Mouse (Mus musculus) myocyte (in vitro differentiated cells): ENCODE measurements around the gene Slc7a10. TPM values are rescaled to one million over a fixed set of nuclear protein-coding genes. Genes with fewer than 3 reads are reported as not detected.

ENCODE experiments used
- H3K27me3 ChIP-seq: one replicate; pipeline ENCODE4 v1.6.1; 2011; ENCODE audit not compliant: control insufficient read depth, insufficient read depth, insufficient read length
- H3K36me3 ChIP-seq: one replicate; pipeline ENCODE4 v1.6.1; 2011; ENCODE audit not compliant: control insufficient read depth, insufficient read depth
- H3K4me2 ChIP-seq: one replicate; pipeline ENCODE4 v1.6.1; 2011; ENCODE audit warnings: low read depth, control low read depth
- H3K4me3 ChIP-seq: one replicate; pipeline ENCODE4 v1.5.1; 2011; ENCODE audit warnings: mild to moderate bottlenecking, control low read depth, moderate library complexity
- H3K79me2 ChIP-seq: one replicate; pipeline ENCODE4 v1.6.1; 2011; ENCODE audit not compliant: control insufficient read depth, insufficient read depth
- H3ac ChIP-seq: one replicate; pipeline ENCODE4 v1.6.1; 2011; ENCODE audit not compliant: control insufficient read depth, insufficient read length
- CEBPB ChIP-seq: IDR thresholded peaks from 2 replicates; pipeline ENCODE4 v1.6.1; 2011; ENCODE audit warnings: mild to moderate bottlenecking, moderate library complexity; ENCODE audit not compliant: poor library complexity, insufficient read depth, severe bottlenecking
- E2F4 ChIP-seq: IDR thresholded peaks from one replicate; pipeline ENCODE4 v1.6.1; 2011; ENCODE audit warnings: mild to moderate bottlenecking, control low read depth, moderate library complexity; ENCODE audit not compliant: insufficient read depth
- MAX ChIP-seq: IDR thresholded peaks from one replicate; pipeline ENCODE4 v1.6.1; 2011; ENCODE audit warnings: low read depth, mild to moderate bottlenecking, control low read depth
- MYOD1 ChIP-seq, 3 experiments: IDR thresholded peaks; one replicate each; pipeline ENCODE4 v1.6.1; 2011; ENCODE audit warnings: control low read depth in 2 of 3, low read depth in 2 of 3, mild to moderate bottlenecking in 2 of 3, moderate library complexity in 1 of 3; ENCODE audit not compliant: insufficient read length in 2 of 3, control insufficient read depth in 1 of 3
- MYOG ChIP-seq, 3 experiments: IDR thresholded peaks; one replicate each; pipeline ENCODE4 v1.6.1; 2011; ENCODE audit warnings: control low read depth in 2 of 3, low read depth in 2 of 3, mild to moderate bottlenecking in 2 of 3; ENCODE audit not compliant: insufficient read length in 2 of 3, control insufficient read depth in 1 of 3, insufficient read depth in 1 of 3
- POLR2A ChIP-seq: IDR thresholded peaks from one replicate; pipeline ENCODE4 v1.6.1; 2011; ENCODE audit warnings: low read depth, mild to moderate bottlenecking, control low read depth, moderate library complexity; ENCODE audit not compliant: insufficient read length
- POLR2AphosphoS2 ChIP-seq: IDR thresholded peaks from one replicate; pipeline ENCODE4 v1.6.1; 2011; ENCODE audit warnings: low read depth, control low read depth; ENCODE audit not compliant: insufficient read length
- REST ChIP-seq: IDR thresholded peaks from one replicate; pipeline ENCODE4 v1.6.1; 2011; ENCODE audit warnings: mild to moderate bottlenecking, control low read depth, moderate library complexity; ENCODE audit not compliant: insufficient read depth, insufficient read length
- SRF ChIP-seq: IDR thresholded peaks from one replicate; pipeline ENCODE4 v1.6.1; 2011; ENCODE audit warnings: low read depth; ENCODE audit not compliant: control insufficient read depth, insufficient read length
- TCF12 ChIP-seq: IDR thresholded peaks from one replicate; pipeline ENCODE4 v1.6.1; 2011; ENCODE audit warnings: mild to moderate bottlenecking, control low read depth; ENCODE audit not compliant: poor library complexity, insufficient read depth, severe bottlenecking
- TCF3 ChIP-seq: IDR thresholded peaks from one replicate; pipeline ENCODE4 v1.6.1; 2011; ENCODE audit warnings: low read depth, control low read depth; ENCODE audit not compliant: insufficient read length
- USF1 ChIP-seq: IDR thresholded peaks from one replicate; pipeline ENCODE4 v1.6.1; 2011; ENCODE audit warnings: low read depth, mild to moderate bottlenecking, control low read depth, moderate library complexity
- polyA plus RNA-seq: library from polyadenylated mRNA; unstranded; fragments of >200 nt; fragmentation: generic; extraction: Trizol; gene quantifications from one replicate; pipeline ENCODE4 v1.2.1, GENCODE M21; 2012; ENCODE audit warnings: missing spikeins

The Slc7a10 gene
- polyA plus RNA-seq, 1 experiment: not detected

- Histone ChIP-seq H3ac (no peak overlapping the region), H3K36me3 (no peaks in the 10 kb centered on the region), H3K4me2 (no peak overlapping the region), H3K79me2 (no peaks in the 10 kb centered on the region), H3K27me3 (no peaks in the 10 kb centered on the region), H3K4me3 (no peak overlapping the region)
- TF ChIP-seq POLR2AphosphoS2: no peak
- no peak for TF ChIP-seq TCF3
- TF ChIP-seq MYOG (IDR thresholded peaks at IDR 0.05; ENCODE audit: control insufficient read depth in 1 of 3, insufficient read depth in 1 of 3, insufficient read length in 2 of 3, low read depth in 2 of 3): no peak
- TF ChIP-seq SRF: no peak
- no peak for TF ChIP-seq CEBPB
- no peak for TF ChIP-seq MYOD1 (IDR thresholded peaks at IDR 0.05; ENCODE audit: control insufficient read depth in 1 of 3, insufficient read length in 2 of 3, low read depth in 2 of 3)
- no peak for TF ChIP-seq MAX
- TF ChIP-seq USF1: no peak
- TF ChIP-seq POLR2A: no peak
- no peak for TF ChIP-seq E2F4
- no peak for TF ChIP-seq REST
Measured at GRCm38 (mm10) chr7:35149616-35150433, 36.4 kb upstream of the Slc7a10 start.

DNA sequence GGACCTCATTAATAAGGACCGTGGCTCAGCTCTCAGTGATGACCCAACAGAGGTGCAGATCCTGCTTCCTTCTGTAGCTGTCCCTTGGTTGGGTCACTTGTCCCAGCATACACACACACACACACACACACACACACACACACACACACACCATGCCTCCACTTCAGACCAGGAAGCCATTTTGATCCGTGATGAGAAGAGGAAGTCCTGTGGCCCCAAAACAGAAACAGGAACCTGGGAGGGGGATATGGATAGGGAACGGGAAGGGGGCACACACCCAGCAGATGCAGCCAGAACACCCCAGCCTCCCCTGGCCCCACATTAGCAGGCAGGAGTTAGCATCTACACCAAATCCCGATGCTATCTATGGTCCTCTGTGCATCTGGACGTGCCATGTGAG, 35.3 kb upstream of the Slc7a10 start:
- Histone ChIP-seq H3K4me3 (no peak overlapping the region), H3ac (no peak overlapping the region), H3K36me3 (no peaks in the 10 kb centered on the region), H3K4me2 (no peak overlapping the region), H3K27me3 (no peaks in the 10 kb centered on the region), H3K79me2 (no peaks in the 10 kb centered on the region)
- TF ChIP-seq MAX: no peak
- no peak for TF ChIP-seq TCF12
- TF ChIP-seq MYOG (IDR thresholded peaks at IDR 0.05; ENCODE audit: control insufficient read depth in 1 of 3, insufficient read depth in 1 of 3, insufficient read length in 2 of 3, low read depth in 2 of 3): no peak
- TF ChIP-seq CEBPB: no peak
- no peak for TF ChIP-seq SRF
- no peak for TF ChIP-seq E2F4
- TF ChIP-seq MYOD1 (IDR thresholded peaks at IDR 0.05; ENCODE audit: control insufficient read depth in 1 of 3, insufficient read length in 2 of 3, low read depth in 2 of 3): no peak
- no peak for TF ChIP-seq REST
- no peak for TF ChIP-seq USF1
- no peak for TF ChIP-seq TCF3
- no peak for TF ChIP-seq POLR2AphosphoS2
- no peak for TF ChIP-seq POLR2A

DNA sequence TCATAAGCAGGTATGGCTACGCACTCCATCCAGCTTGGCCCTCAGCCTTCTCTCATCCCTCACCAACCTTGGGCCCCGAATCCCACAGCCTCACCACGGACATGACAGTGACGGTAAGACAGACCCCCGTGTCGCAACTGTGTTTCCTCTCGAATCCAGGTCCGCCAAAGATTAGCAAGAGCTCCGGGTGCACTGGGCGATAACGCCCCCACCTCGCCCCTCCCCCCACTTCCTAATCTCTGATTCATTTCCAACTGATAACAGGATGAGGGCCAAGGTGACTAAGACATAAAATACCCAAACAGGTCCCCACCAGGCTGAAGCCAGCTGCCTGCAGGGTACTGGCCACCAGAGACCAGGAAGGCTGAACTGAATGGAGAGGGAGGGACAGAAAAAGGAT, 31.7 kb upstream of the Slc7a10 start:
- Histone ChIP-seq H3K79me2 (no peaks in the 10 kb centered on the region), H3K4me3 (no peak overlapping the region), H3K36me3 (no peaks in the 10 kb centered on the region), H3K4me2 (no peak overlapping the region), H3K27me3 (no peaks in the 10 kb centered on the region), H3ac (no peak overlapping the region)
- no peak for TF ChIP-seq POLR2AphosphoS2
- TF ChIP-seq MYOD1 (IDR thresholded peaks at IDR 0.05; ENCODE audit: control insufficient read depth in 1 of 3, insufficient read length in 2 of 3, low read depth in 2 of 3): no peak
- TF ChIP-seq TCF12: no peak
- no peak for TF ChIP-seq MYOG (IDR thresholded peaks at IDR 0.05; ENCODE audit: control insufficient read depth in 1 of 3, insufficient read depth in 1 of 3, insufficient read length in 2 of 3, low read depth in 2 of 3)
- TF ChIP-seq CEBPB: no peak
- TF ChIP-seq REST: no peak
- no peak for TF ChIP-seq USF1
- no peak for TF ChIP-seq SRF

GRCm38 (mm10) chr7:35156561-35157477, 29.4 kb upstream of the Slc7a10 start:
- Histone ChIP-seq H3K4me3 (no peak overlapping the region), H3K27me3 (no peaks in the 10 kb centered on the region), H3ac (no peak overlapping the region), H3K4me2 (no peak overlapping the region), H3K79me2 (no peaks in the 10 kb centered on the region), H3K36me3 (no peaks in the 10 kb centered on the region)
- no peak for TF ChIP-seq SRF
- peak in 1 of 3 experiments; percentile 14 for TF ChIP-seq MYOG (IDR thresholded peaks at IDR 0.05; ENCODE audit: control insufficient read depth in 1 of 3, insufficient read depth in 1 of 3, insufficient read length in 2 of 3, low read depth in 2 of 3)
- TF ChIP-seq E2F4: no peak
- TF ChIP-seq MAX: no peak
- TF ChIP-seq MYOD1 (IDR thresholded peaks at IDR 0.05; ENCODE audit: control insufficient read depth in 1 of 3, insufficient read length in 2 of 3, low read depth in 2 of 3): peak in 1 of 3 experiments; percentile 10
